Mouse (Mus musculus) MEL (cell line): ENCODE data around the gene Atg9b.
A peak's percentile ranks its signal among the peaks of the same experiment; 100 is the strongest.

Experiments used
- BHLHE40 ChIP-seq: IDR thresholded peaks from 2 replicates; pipeline ENCODE4 v1.6.1; 2012; ENCODE audit warnings: low read depth, mild to moderate bottlenecking, inconsistent platforms, low read length, improper control_type of control experiment, borderline replicate concordance
- CTCF ChIP-seq, 3 experiments: IDR thresholded peaks in 2 of 3; conservative IDR thresholded peaks in 1 of 3; 2 replicates each; pipeline ENCODE4 v1.5.1; 2011 to 2012; ENCODE audit warnings: low read length in 3 of 3, low read depth in 2 of 3, mild to moderate bottlenecking in 2 of 3, improper control_type of control experiment in 1 of 3, inconsistent platforms in 1 of 3, mixed read lengths in 1 of 3, moderate library complexity in 1 of 3; ENCODE audit not compliant: control insufficient read depth in 1 of 3, insufficient read depth in 1 of 3, poor library complexity in 1 of 3, severe bottlenecking in 1 of 3
- ELF1 ChIP-seq: IDR thresholded peaks from 2 replicates; pipeline ENCODE4 v1.6.1; 2014; ENCODE audit warnings: low read depth, mild to moderate bottlenecking, inconsistent platforms, low read length, improper control_type of control experiment, moderate library complexity
- EP300 ChIP-seq, 2 experiments: IDR thresholded peaks; 2 replicates each; pipeline ENCODE4 v1.6.1; 2011; ENCODE audit warnings: improper control_type of control experiment in 2 of 2, low read length in 2 of 2, low read depth in 1 of 2, mild to moderate bottlenecking in 1 of 2
- HCFC1 ChIP-seq: IDR thresholded peaks from 2 replicates; pipeline ENCODE4 v1.6.1; 2012; ENCODE audit warnings: low read depth, mild to moderate bottlenecking, inconsistent platforms, low read length, improper control_type of control experiment, moderate library complexity
- JUND ChIP-seq: IDR thresholded peaks from 2 replicates; pipeline ENCODE4 v1.6.1; 2011; ENCODE audit warnings: low read depth, mild to moderate bottlenecking, improper control_type of control experiment, low read length
- MAX ChIP-seq: IDR thresholded peaks from 2 replicates; pipeline ENCODE4 v1.6.1; 2011; ENCODE audit warnings: low read length, improper control_type of control experiment
- MYC ChIP-seq: IDR thresholded peaks from 2 replicates; pipeline ENCODE4 v1.6.1; 2011; ENCODE audit warnings: low read depth, mild to moderate bottlenecking, low read length, improper control_type of control experiment, moderate library complexity
- POLR2A ChIP-seq, 2 experiments: IDR thresholded peaks; 2 replicates each; pipeline ENCODE4 v1.6.1; 2011 to 2012; ENCODE audit warnings: low read length in 2 of 2, mild to moderate bottlenecking in 2 of 2, control low read depth in 1 of 2, improper control_type of control experiment in 1 of 2, low read depth in 1 of 2, moderate library complexity in 1 of 2; ENCODE audit not compliant: control insufficient read depth in 1 of 2, insufficient read depth in 1 of 2, poor library complexity in 1 of 2
- RAD21 ChIP-seq: IDR thresholded peaks from 2 replicates; pipeline ENCODE4 v1.6.1; 2011; ENCODE audit warnings: mild to moderate bottlenecking, low read depth, low read length, improper control_type of control experiment
- SMC3 ChIP-seq: IDR thresholded peaks from 2 replicates; pipeline ENCODE4 v1.6.1; 2011; ENCODE audit warnings: low read depth, low read length, improper control_type of control experiment
- UBTF ChIP-seq: IDR thresholded peaks from 2 replicates; pipeline ENCODE4 v1.6.1; 2012; ENCODE audit warnings: low read depth, mild to moderate bottlenecking, inconsistent platforms, low read length, improper control_type of control experiment, moderate library complexity, borderline replicate concordance; ENCODE audit not compliant: insufficient read depth
- USF1 ChIP-seq: IDR thresholded peaks from 2 replicates; pipeline ENCODE4 v1.6.1; 2014; ENCODE audit warnings: low read depth, mild to moderate bottlenecking, inconsistent platforms, low read length, improper control_type of control experiment, moderate library complexity
- ZNF384 ChIP-seq: IDR thresholded peaks from 2 replicates; pipeline ENCODE4 v1.6.1; 2012; ENCODE audit warnings: low read depth, mild to moderate bottlenecking, inconsistent platforms, low read length, improper control_type of control experiment

- no peak for TF ChIP-seq ELF1
- no peak for TF ChIP-seq POLR2A (IDR thresholded peaks at IDR 0.05; ENCODE audit: control insufficient read depth in 1 of 2, insufficient read depth in 1 of 2, low read depth in 1 of 2, low read length in 2 of 2, poor library complexity in 1 of 2)
- TF ChIP-seq EP300 (IDR thresholded peaks at IDR 0.05; ENCODE audit: low read depth in 1 of 2, low read length in 2 of 2), result peak in 1 of 2 experiments; percentile 29; a peak in 1 of 4 replicates
- no peak for TF ChIP-seq UBTF
- no peak for TF ChIP-seq CTCF (IDR thresholded peaks at IDR 0.05 in 2 of 3, conservative IDR thresholded peaks at IDR 0.05 in 1 of 3; ENCODE audit: control insufficient read depth in 1 of 3, insufficient read depth in 1 of 3, low read depth in 2 of 3, low read length in 3 of 3, poor library complexity in 1 of 3, severe bottlenecking in 1 of 3)
- TF ChIP-seq ZNF384, result no peak
- peak; percentile 33; the same call in 1 of the 2 replicates for TF ChIP-seq MYC
- TF ChIP-seq SMC3, result no peak; the same call in 1 of the 2 replicates
- TF ChIP-seq BHLHE40, result no peak
- 0 out of 2 replicates have a peak, but pooled peaks have one; percentile 40 for TF ChIP-seq HCFC1
- no peak for TF ChIP-seq RAD21
- no peak for TF ChIP-seq USF1
- no peak for TF ChIP-seq JUND
- no peak for TF ChIP-seq MAX
These were observed 7.5 kb downstream of the Atg9b start for GRCm38 (mm10) chr5:24384407-24384806.
